11 mouse cellular contexts compared by ENCODE assay signal in genomic region chr5:113672456-113672855, GRCm38 (mm10). TPM values are rescaled to one million over a fixed set of nuclear protein-coding genes. Genes with fewer than 3 reads are reported as not detected.
DNase-seq lines count a peak whose midpoint lies in the region; ATAC-seq and TF ChIP-seq lines count a peak whose summit lies in the region.
"Had no signal": no experiment of that assay in that cellular context is flagged by ENCODE, and none has a peak within 500 bp of the region (broad histone marks: within the 10 kb centered on the region; RNA-seq: fewer than 3 reads in every experiment).

No protein-coding gene starts in this region.

- peaks cover 20% of the 10 kb centered on the region for H3K27me3 ChIP-seq in megakaryocyte, embryonic 14.5 days (replicated peaks)
- H3K27me3 ChIP-seq in thymus, adult 2 months (ENCODE audit: control insufficient read depth, insufficient read depth, low read length): no peaks in the 10 kb centered on the region; the same call in 1 of the 2 replicates
- H3K27me3 ChIP-seq: embryonic facial prominence, embryonic 13.5 days had no signal

- H3K4me3 ChIP-seq in layer of hippocampus, adult 2 months: no peak overlapping the region
- H3K4me3 ChIP-seq in megakaryocyte, embryonic 14.5 days (replicated peaks): peak overlapping the region; percentile 38
- no peak overlapping the region for H3K4me3 ChIP-seq in thymus, adult 2 months (ENCODE audit: control insufficient read depth, insufficient read depth, low read length)
- H3K4me3 ChIP-seq: embryonic facial prominence, embryonic 13.5 days had no signal

- no peak for ATAC-seq in megakaryocyte-erythroid progenitor cell, adult 5-6 weeks (replicated peaks; ENCODE audit: low FRiP score, low TSS enrichment, poor library complexity, severe bottlenecking)

- TF ChIP-seq POLR2A in thymus, adult 2 months (IDR thresholded peaks at IDR 0.05; ENCODE audit: control insufficient read depth, extremely low read depth, insufficient read depth, low read length, poor library complexity): no peak

- H3K27ac ChIP-seq in layer of hippocampus, adult 2 months: no peak overlapping the region
- H3K27ac ChIP-seq in thymus, adult 2 months (ENCODE audit: control insufficient read depth, insufficient read depth, low read length): no peak overlapping the region
- H3K27ac ChIP-seq: embryonic facial prominence, embryonic 13.5 days had no signal

- WGBS in thymus, adult 2 months: 7% methylated on average over 7 of the region's 7 CpGs

- TF ChIP-seq CTCF in layer of hippocampus, adult 2 months (conservative IDR thresholded peaks at IDR 0.05): no peak
- no peak for TF ChIP-seq CTCF in thymus, adult 2 months (IDR thresholded peaks at IDR 0.05; ENCODE audit: borderline replicate concordance, control insufficient read depth, extremely low read depth, insufficient read depth, low read length, poor library complexity)

- H3K9me3 ChIP-seq in megakaryocyte, embryonic 14.5 days: peaks cover 10% of the 10 kb centered on the region
- H3K9me3 ChIP-seq: embryonic facial prominence, embryonic 13.5 days had no signal

- H3K4me1 ChIP-seq in megakaryocyte, embryonic 14.5 days: peaks cover 7% of the 10 kb centered on the region
- peaks cover 6% of the 10 kb centered on the region; the same call in 1 of the 2 replicates for H3K4me1 ChIP-seq in thymus, adult 2 months (replicated peaks; ENCODE audit: control insufficient read depth, insufficient read depth, low read length)
- H3K4me1 ChIP-seq: embryonic facial prominence, embryonic 13.5 days had no signal

- intact Hi-C loops in heart, postnatal 25 days (cut with DNase I): no loop called here

- DNase-seq in layer of hippocampus, adult 9-11 months: peak; percentile 31
- no peak for DNase-seq in layer of hippocampus, adult 2 months (ENCODE audit: low spot score in 2 of 2)
- peak; percentile 13 to 42 for DNase-seq in adrenal gland, postnatal 36 days
- peak; percentile 73 for DNase-seq in heart, postnatal 25 days (ENCODE audit: low spot score)
- no peak for DNase-seq in thymus, adult 2 months
- no peak for DNase-seq in thymus, postnatal 25 days

- H3K36me3 ChIP-seq in megakaryocyte, embryonic 14.5 days (replicated peaks; ENCODE audit: low read length): no peaks in the 10 kb centered on the region
- no peaks in the 10 kb centered on the region for H3K36me3 ChIP-seq in thymus, adult 2 months (ENCODE audit: control insufficient read depth, insufficient read depth, low read length)
- H3K36me3 ChIP-seq: embryonic facial prominence, embryonic 13.5 days had no signal

RNA-seq across cellular contexts. Expression of gene Cmklr1, which starts 22.2 kb away (rescaled TPM):
- 1 to 10 TPM; 3.3 to 4.5 TPM for total RNA-seq in layer of hippocampus, adult 2 months (2021)
- total RNA-seq in adrenal gland, postnatal 36 days (2021): 10 to 100 TPM; 15.3 to 24.4 TPM
- total RNA-seq in heart, postnatal 25 days (2021): 10 to 100 TPM; 23.6 to 29.9 TPM
- polyA plus RNA-seq in megakaryocyte, embryonic 14.5 days (2012; ENCODE audit: insufficient read depth, low replicate concordance): 4.3 TPM in 1 of 2 replicates, not detected in the other
- 0.48 and 2.2 TPM in 2 replicates for total RNA-seq in megakaryocyte-erythroid progenitor cell, adult 5-6 weeks (2014; fragmentation: Nextera tagmentation)
- 0.23 TPM in 1 of 2 replicates, not detected in the other for total RNA-seq in megakaryocyte-erythroid progenitor cell, adult 5-6 weeks (2017)
- 28.8 and 32.6 TPM in 2 replicates for polyA plus RNA-seq in thymus, adult 2 months (2012; rRNA removed)

RNA-seq across cellular contexts. Expression of gene 1700069L16Rik, which starts 52.1 kb away (rescaled TPM):
- not detected for total RNA-seq in layer of hippocampus, adult 2 months (2021)
- total RNA-seq in adrenal gland, postnatal 36 days (2021): not detected
- total RNA-seq in heart, postnatal 25 days (2021): not detected
- polyA plus RNA-seq in megakaryocyte, embryonic 14.5 days (2012; ENCODE audit: insufficient read depth, low replicate concordance): not detected in 2 replicates
- not detected in 2 replicates for total RNA-seq in megakaryocyte-erythroid progenitor cell, adult 5-6 weeks (2014; fragmentation: Nextera tagmentation)
- total RNA-seq in megakaryocyte-erythroid progenitor cell, adult 5-6 weeks (2017): not detected in 2 replicates
- not detected in 2 replicates for polyA plus RNA-seq in thymus, adult 2 months (2012; rRNA removed)
- total RNA-seq: left cerebral cortex, adult 8-10 months had no signal
- polyA plus RNA-seq: embryonic facial prominence, embryonic 13.5 days; neural tube, embryonic 14.5 days had no signal

Comparison
In these comparisons a context has a peak if more than half of its experiments do, and no peak if none do; other contexts are left out.
1. DNase-seq: peak in layer of hippocampus, adult 9-11 months (single experiment), adrenal gland, postnatal 36 days (2 of 2) and heart, postnatal 25 days (single experiment); none in layer of hippocampus, adult 2 months (0 of 2), thymus, adult 2 months (single experiment) and thymus, postnatal 25 days (single experiment).